Mouse (Mus musculus): ENCODE data around the gene Zfp697. TPM values are rescaled to one million over a fixed set of nuclear protein-coding genes. Genes with fewer than 3 reads are reported as not detected.
"Not testable (repeated sequence)": the region's sequence is repeated elsewhere in the genome, so short reads cannot be mapped to it uniquely, and the experiment has no call there.

Zfp697 gene
- polyA plus RNA-seq, 1 experiment from 2014 or later, result 2.9 TPM

GRCm38 (mm10) chr3:98434088-98434816 is 52.0 kb downstream of the Zfp697 start:
- TF ChIP-seq EP300 (IDR thresholded peaks at IDR 0.05; ENCODE audit: low read depth), result no peak
- TF ChIP-seq CTCF (IDR thresholded peaks at IDR 0.05; ENCODE audit: low read depth), result no peak
- Histone ChIP-seq H3K9ac (replicated peaks) (no peak overlapping the region), H3K4me2 (ENCODE audit: low read depth, low read length) (no peak overlapping the region), H3K36me3 (replicated peaks; ENCODE audit: insufficient read depth, low read length) (no peaks in the 10 kb centered on the region), H3K4me1 (ENCODE audit: insufficient read depth) (peaks cover 2% of the 10 kb centered on the region; the same call in 1 of the 2 replicates), H3K9me3 (ENCODE audit: low read length) (no peaks in the 10 kb centered on the region), H3K27me3 (ENCODE audit: insufficient read depth, low read length) (no peaks in the 10 kb centered on the region), H3K27ac (ENCODE audit: low read depth) (no peak overlapping the region), H3K4me3 (ENCODE audit: low read depth, low read length) (no peak overlapping the region)
- no peak for DNase-seq
- 56% methylated on average over 1 of the region's 1 CpGs for WGBS (ENCODE audit: insufficient replicate concordance)
- ATAC-seq, result no peak

GRCm38 (mm10) chr3:98435030-98435429 is 52.8 kb downstream of the Zfp697 start:
- Histone ChIP-seq H3K27ac (ENCODE audit: low read depth) (no peak overlapping the region), H3K4me1 (ENCODE audit: insufficient read depth) (no peaks in the 10 kb centered on the region), H3K9me3 (ENCODE audit: low read length) (no peaks in the 10 kb centered on the region), H3K27me3 (ENCODE audit: insufficient read depth, low read length) (no peaks in the 10 kb centered on the region), H3K36me3 (replicated peaks; ENCODE audit: insufficient read depth, low read length) (no peaks in the 10 kb centered on the region), H3K9ac (replicated peaks) (no peak overlapping the region), H3K4me2 (ENCODE audit: low read depth, low read length) (no peak overlapping the region), H3K4me3 (ENCODE audit: low read depth, low read length) (no peak overlapping the region)
- DNase-seq (no peak), ATAC-seq (no peak)
- 68% methylated on average over 1 of the region's 1 CpGs for WGBS (ENCODE audit: insufficient replicate concordance)
- TF ChIP-seq EP300 (IDR thresholded peaks at IDR 0.05; ENCODE audit: low read depth) (no peak), CTCF (IDR thresholded peaks at IDR 0.05; ENCODE audit: low read depth) (no peak)

- 25% methylated on average over 3 of the region's 3 CpGs for WGBS (ENCODE audit: insufficient replicate concordance)
- DNase-seq; H3K9ac ChIP-seq (replicated peaks); H3K36me3 ChIP-seq (replicated peaks; ENCODE audit: insufficient read depth, low read length); ATAC-seq; H3K9me3 ChIP-seq (ENCODE audit: low read length); H3K4me2 ChIP-seq (ENCODE audit: low read depth, low read length); H3K27me3 ChIP-seq (ENCODE audit: insufficient read depth, low read length); H3K4me1 ChIP-seq (ENCODE audit: insufficient read depth); H3K4me3 ChIP-seq (ENCODE audit: low read depth, low read length); H3K27ac ChIP-seq (ENCODE audit: low read depth): not testable (repeated sequence)
- TF ChIP-seq CTCF (IDR thresholded peaks at IDR 0.05; ENCODE audit: low read depth), result peak; percentile 31
Observed at GRCm38 (mm10) chr3:98442245-98442644, 60.0 kb downstream of the Zfp697 start.

- not testable (repeated sequence) for H3K9ac ChIP-seq (replicated peaks); H3K4me1 ChIP-seq (ENCODE audit: insufficient read depth); DNase-seq; H3K36me3 ChIP-seq (replicated peaks; ENCODE audit: insufficient read depth, low read length); H3K9me3 ChIP-seq (ENCODE audit: low read length); H3K4me3 ChIP-seq (ENCODE audit: low read depth, low read length); H3K27ac ChIP-seq (ENCODE audit: low read depth); H3K4me2 ChIP-seq (ENCODE audit: low read depth, low read length); H3K27me3 ChIP-seq (ENCODE audit: insufficient read depth, low read length)
- peak; percentile 45; the same call in 1 of the 2 replicates for ATAC-seq
- peak; percentile 61 for TF ChIP-seq CTCF (IDR thresholded peaks at IDR 0.05; ENCODE audit: low read depth)
- WGBS (ENCODE audit: insufficient replicate concordance), result 4% methylated on average over 3 of the region's 3 CpGs
Observed at GRCm38 (mm10) chr3:98443149-98443779, 61.0 kb downstream of the Zfp697 start.

GRCm38 (mm10) chr3:98443924-98444323 is 61.7 kb downstream of the Zfp697 start:
- H3K4me3 ChIP-seq (ENCODE audit: low read depth, low read length); H3K36me3 ChIP-seq (replicated peaks; ENCODE audit: insufficient read depth, low read length); H3K27ac ChIP-seq (ENCODE audit: low read depth); H3K4me2 ChIP-seq (ENCODE audit: low read depth, low read length); ATAC-seq; DNase-seq; H3K9me3 ChIP-seq (ENCODE audit: low read length); H3K27me3 ChIP-seq (ENCODE audit: insufficient read depth, low read length); H3K4me1 ChIP-seq (ENCODE audit: insufficient read depth); H3K9ac ChIP-seq (replicated peaks): not testable (repeated sequence)
- WGBS (ENCODE audit: insufficient replicate concordance), result 60% methylated on average over 1 of the region's 1 CpGs

GRCm38 (mm10) chr3:98453786-98454185 is 71.5 kb downstream of the Zfp697 start:
- H3K4me2 ChIP-seq (ENCODE audit: low read depth, low read length); H3K4me1 ChIP-seq (ENCODE audit: insufficient read depth); H3K9me3 ChIP-seq (ENCODE audit: low read length); H3K9ac ChIP-seq (replicated peaks); DNase-seq; H3K36me3 ChIP-seq (replicated peaks; ENCODE audit: insufficient read depth, low read length); H3K27me3 ChIP-seq (ENCODE audit: insufficient read depth, low read length); H3K27ac ChIP-seq (ENCODE audit: low read depth); H3K4me3 ChIP-seq (ENCODE audit: low read depth, low read length): not testable (repeated sequence)
- ATAC-seq, result peak; percentile 80
- WGBS (ENCODE audit: insufficient replicate concordance), result 41% methylated on average over 5 of the region's 5 CpGs

GRCm38 (mm10) chr3:98457026-98457425 is 74.8 kb downstream of the Zfp697 start, which contains the start of gene Gm4450:
Gene Gm4450, minus strand, starts transcription at chr3:98457126.
- not testable (repeated sequence) for ATAC-seq; H3K27me3 ChIP-seq (ENCODE audit: insufficient read depth, low read length); DNase-seq; H3K9ac ChIP-seq (replicated peaks); H3K4me2 ChIP-seq (ENCODE audit: low read depth, low read length); H3K27ac ChIP-seq (ENCODE audit: low read depth); H3K9me3 ChIP-seq (ENCODE audit: low read length); H3K4me3 ChIP-seq (ENCODE audit: low read depth, low read length); H3K36me3 ChIP-seq (replicated peaks; ENCODE audit: insufficient read depth, low read length); H3K4me1 ChIP-seq (ENCODE audit: insufficient read depth)
- no CpG with 5 or more reads among the region's 1 CpGs for WGBS (ENCODE audit: insufficient replicate concordance)

GRCm38 (mm10) chr3:98469323-98469722 is 87.1 kb downstream of the Zfp697 start:
- not testable (repeated sequence) for H3K9ac ChIP-seq (replicated peaks); H3K9me3 ChIP-seq (ENCODE audit: low read length); ATAC-seq; H3K27ac ChIP-seq (ENCODE audit: low read depth); H3K36me3 ChIP-seq (replicated peaks; ENCODE audit: insufficient read depth, low read length); H3K4me1 ChIP-seq (ENCODE audit: insufficient read depth); H3K4me2 ChIP-seq (ENCODE audit: low read depth, low read length); DNase-seq; H3K27me3 ChIP-seq (ENCODE audit: insufficient read depth, low read length); H3K4me3 ChIP-seq (ENCODE audit: low read depth, low read length)
- WGBS (ENCODE audit: insufficient replicate concordance), result 40% methylated on average over 1 of the region's 2 CpGs

GRCm38 (mm10) chr3:98471057-98471456 is 88.8 kb downstream of the Zfp697 start:
- H3K27me3 ChIP-seq (ENCODE audit: insufficient read depth, low read length); DNase-seq; H3K4me2 ChIP-seq (ENCODE audit: low read depth, low read length); H3K9me3 ChIP-seq (ENCODE audit: low read length); H3K9ac ChIP-seq (replicated peaks); H3K4me1 ChIP-seq (ENCODE audit: insufficient read depth); H3K27ac ChIP-seq (ENCODE audit: low read depth); H3K4me3 ChIP-seq (ENCODE audit: low read depth, low read length); H3K36me3 ChIP-seq (replicated peaks; ENCODE audit: insufficient read depth, low read length): not testable (repeated sequence)
- ATAC-seq, result peak; percentile 76
- WGBS (ENCODE audit: insufficient replicate concordance), result no CpG with 5 or more reads among the region's 1 CpGs
